Mouse (Mus musculus): Measurements from ENCODE around the gene Hephl1.
A peak's percentile ranks its signal among the peaks of the same experiment; 100 is the strongest.
"Not testable (repeated sequence)": the region's sequence is repeated elsewhere in the genome, so short reads cannot be mapped to it uniquely, and the experiment has no call there.

Hephl1 gene

DNA sequence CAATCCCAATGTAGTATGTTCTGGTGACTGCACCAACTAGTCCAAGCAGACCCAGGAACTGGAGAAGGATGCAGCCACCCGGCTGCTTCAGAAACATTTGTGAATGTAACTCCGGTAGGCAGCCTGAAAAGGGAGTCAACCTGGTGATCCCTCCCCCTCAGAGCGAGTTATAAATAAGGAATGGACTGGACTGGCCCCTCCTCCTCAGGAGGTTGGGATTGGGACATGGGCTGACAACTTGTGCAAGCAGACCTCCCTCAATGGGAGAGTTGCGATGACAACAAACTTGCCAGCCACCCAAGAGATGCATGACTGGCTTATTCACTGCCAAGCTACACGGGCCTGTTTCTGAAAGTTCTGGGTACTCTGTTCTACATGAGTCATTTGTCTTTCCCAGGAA is at the start of gene Hephl1:
Hephl1 (minus strand) TSS at position 101 of the 400 bp plus-strand sequence.
- DNase-seq (ENCODE audit: low spot score), result no peak

DNA sequence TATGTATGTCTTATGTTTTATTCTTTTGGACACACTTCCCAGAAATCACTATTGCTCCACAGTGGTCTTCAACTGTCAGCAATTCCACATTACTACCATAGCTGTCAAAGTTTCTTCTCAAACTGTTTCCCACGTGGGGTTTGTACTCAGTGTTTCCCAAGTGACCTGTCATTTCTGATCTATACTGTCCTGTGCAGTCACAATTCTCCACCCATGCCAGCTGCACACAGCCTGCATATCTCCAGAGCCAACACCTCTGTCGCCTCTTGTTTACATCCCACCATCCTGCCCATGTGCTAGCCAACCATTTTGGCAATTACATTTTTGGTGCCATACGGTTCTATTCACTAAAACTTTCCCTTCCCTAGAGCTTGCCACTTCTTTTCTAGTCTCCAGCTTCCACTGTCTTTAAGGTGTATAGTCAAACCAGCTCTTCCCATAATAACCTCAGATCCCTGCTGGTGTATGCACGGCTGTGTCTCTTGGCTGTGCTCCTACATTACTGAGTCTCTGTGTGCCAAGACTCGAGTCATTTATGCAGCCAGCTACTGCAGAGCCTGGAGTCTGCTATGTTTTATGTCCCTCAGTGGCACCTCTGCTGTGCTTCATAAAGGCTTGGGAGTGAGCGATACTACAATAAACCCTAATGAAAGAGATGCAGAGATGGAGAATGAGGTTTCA is 37.5 kb upstream of the Hephl1 start:
- no peak for DNase-seq (ENCODE audit: low spot score)

DNA sequence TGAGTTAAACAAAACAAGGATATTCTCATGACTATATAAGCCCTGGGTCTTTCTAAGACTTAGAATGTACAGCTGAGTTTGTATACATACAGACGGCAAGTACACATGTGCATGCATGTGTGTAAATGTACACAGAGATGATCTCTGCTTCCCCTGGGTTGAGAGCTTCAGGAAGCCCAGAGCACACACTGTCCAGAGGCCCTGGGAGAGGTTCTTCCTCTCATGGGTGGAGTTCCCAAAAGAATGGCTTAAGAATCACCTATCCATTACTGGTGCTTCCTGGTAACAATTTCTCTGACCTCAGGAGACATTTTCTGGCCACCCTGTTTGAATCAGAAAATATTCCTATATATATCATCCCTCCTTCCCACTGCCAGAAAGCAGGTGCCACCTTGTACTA is 28.6 kb upstream of the Hephl1 start:
- DNase-seq (ENCODE audit: low spot score), result no peak

DNA sequence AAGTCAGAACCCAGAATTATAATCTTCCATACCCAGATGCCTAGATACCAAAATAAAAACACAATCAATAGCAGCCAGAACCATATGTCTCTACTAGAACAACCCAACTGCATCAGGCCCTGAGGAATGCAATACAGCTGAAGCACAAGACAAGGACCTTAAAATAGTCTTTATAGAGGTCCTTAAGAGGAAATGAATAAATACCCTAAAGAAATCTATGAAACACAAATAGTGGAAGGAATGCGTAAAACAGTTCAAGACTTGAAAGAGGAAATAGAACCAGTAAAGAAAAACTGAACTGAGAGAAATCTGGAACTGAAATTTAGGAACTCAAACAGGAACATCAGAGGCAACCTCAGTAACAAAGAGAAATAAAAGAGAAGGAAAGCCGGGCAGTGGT is 14.0 kb upstream of the Hephl1 start:
- no peak for DNase-seq (ENCODE audit: low spot score)

DNA sequence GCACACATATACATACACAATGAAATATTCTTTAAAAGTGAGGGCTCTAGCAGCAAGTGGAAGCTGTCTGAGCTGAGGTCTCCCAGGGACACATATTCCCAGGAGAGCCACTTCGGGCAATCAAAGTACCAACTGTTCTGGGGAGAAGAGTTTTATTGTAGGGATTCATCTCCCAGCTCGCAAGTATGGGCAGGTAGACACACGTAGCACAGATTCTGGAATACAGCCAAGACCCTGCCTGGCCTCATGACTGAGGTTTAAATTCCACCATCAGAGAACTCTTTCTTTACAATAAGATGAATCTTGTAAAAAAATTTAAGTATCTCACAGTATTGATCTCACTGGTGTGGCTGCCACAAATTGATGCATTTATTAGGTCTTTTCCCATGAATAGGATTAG is 10.5 kb upstream of the Hephl1 start:
- no peak for DNase-seq (ENCODE audit: low spot score)

DNA sequence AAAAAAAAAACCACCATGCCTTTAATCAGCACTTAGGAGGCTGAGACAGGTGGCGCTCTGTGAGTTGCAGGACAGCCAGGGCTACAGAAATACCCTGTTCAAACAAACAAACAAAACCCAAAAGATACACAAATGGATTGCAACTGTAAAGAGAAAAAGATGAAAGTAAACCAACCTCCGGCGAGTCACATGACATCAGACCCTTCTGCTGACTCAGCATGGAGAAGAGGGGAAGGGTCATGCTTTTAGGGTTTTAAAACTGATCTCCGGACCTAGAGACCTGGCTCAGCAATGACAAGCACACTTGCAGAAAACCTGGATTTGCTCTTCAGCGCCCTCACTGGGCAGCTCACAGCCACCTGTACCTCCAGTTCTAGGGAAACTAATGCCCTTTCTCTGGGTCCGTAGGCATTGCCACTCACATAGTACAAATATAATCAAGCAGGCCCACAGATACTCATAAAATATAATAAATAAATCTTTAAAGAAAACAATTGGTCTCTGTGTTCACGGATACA is 9.0 kb upstream of the Hephl1 start:
- no peak for DNase-seq (ENCODE audit: low spot score)

DNA sequence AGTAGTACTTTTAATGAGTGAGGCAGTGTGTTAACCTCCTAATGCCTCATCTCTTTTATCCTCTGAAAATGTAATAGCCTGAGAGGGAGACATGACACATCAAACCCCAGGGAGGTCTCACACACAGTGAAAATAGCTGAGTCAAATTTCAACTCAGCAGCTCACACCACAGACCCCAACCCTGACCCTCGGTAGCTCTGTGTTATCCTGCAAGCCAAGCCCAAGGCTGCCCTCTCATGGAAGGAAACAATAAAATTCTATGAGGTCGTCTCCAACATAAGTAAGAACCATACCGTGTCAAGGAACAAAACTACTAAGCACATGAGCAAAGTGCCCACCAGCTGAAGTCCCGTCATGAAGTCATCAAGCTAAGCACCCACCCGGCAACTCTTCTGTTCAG is 8.3 kb upstream of the Hephl1 start:
- DNase-seq (ENCODE audit: low spot score), result no peak

DNA sequence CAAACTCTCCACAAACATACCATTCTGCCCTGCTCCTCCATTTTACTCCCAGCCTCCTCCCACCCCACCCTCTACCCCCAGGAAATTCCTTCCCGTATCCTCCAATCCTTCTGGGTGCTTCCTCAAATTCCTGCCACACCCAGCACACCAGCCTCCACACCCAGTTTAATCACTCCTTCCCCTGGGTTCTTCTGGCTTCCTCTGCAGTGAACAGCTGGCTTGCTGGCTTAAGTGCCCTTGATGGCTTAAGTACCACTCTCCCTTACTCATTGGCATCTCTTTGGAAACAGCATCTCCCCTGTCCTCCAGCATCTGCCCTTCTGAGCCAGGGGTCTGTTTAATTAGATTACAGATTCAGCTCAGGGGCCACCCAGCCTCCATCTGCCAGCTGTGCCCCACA is 7.6 kb upstream of the Hephl1 start:
- no peak for DNase-seq (ENCODE audit: low spot score)

DNA sequence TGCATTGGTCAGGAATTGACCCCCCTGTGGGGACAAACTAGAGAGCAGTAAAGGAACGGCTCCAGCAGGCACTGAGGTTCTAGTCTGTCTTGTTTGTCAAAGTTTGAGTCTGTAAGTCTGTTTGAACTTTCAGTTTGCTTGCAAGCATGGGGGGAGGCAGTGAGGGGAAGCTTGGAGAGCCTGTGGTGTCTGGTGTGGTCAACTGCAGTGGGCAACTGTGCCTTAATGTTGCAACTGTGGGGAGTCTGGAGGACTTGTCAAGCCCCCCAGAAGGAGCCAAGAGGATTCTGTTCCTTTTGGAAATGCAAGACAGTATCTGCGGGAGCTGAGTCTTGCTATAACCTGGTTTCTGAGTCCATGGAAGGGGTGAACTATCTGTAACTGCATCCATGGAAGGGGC is 4.3 kb upstream of the Hephl1 start:
- DNase-seq (ENCODE audit: low spot score), result no peak

DNA sequence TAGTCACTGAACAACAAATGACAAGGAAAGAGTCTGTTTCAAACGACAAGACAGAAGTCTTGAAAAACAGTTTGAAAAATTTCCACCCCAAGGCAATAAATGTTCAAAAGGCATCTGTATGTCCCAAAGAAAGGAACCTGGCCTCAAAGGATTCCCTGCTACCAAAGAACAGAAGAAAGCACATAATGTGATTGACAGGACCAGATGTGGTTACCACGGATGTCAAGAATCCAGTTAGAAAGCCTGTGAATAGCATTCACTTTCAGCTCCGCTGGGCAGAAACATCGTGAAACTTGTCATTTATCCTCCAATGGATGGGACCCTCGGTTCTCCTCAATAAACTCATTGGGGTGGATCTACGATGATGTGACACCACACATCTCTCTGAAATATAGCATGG is 2.2 kb upstream of the Hephl1 start:
- no peak for DNase-seq (ENCODE audit: low spot score)

DNA sequence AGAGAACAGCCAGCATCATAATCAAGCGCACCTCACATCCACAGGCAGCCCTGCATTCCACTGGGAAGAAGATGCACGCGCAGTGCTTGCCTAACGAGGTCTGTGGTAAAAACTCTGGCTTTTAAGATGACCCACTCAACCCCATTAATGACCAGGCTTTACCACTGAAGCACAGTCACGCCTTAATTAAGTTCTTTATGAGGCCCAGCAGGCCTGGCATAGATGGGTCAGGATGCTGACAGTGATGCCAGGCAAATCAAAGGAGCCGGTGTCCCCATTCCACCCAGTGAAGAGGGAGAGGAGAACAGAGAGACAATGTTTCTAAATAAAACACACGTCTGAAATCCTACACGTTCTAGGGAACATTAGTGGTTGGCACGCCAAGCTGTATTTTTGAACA is 3.8 kb downstream of the Hephl1 start:
- DNase-seq (ENCODE audit: low spot score), result no peak

DNA sequence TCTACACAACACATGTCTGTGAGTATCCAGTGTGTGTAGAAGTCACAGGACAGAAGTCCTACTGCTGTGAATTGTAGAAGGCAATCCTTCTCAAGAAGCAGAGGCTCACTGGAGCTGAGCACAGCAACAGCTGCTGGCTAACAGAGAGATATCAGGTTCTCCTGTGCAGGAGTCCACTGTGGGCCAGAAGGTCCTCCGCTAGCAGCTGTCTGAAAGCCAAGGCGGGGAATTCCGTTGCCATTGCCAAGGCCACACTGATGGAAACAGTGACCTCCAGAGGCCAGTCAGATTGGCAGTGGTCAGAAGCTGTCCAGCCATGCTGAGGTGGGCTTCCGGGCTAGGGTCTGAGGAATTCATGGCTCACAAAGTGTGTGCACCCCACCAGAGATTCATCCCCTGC is 6.8 kb downstream of the Hephl1 start:
- DNase-seq (ENCODE audit: low spot score), result no peak

DNA sequence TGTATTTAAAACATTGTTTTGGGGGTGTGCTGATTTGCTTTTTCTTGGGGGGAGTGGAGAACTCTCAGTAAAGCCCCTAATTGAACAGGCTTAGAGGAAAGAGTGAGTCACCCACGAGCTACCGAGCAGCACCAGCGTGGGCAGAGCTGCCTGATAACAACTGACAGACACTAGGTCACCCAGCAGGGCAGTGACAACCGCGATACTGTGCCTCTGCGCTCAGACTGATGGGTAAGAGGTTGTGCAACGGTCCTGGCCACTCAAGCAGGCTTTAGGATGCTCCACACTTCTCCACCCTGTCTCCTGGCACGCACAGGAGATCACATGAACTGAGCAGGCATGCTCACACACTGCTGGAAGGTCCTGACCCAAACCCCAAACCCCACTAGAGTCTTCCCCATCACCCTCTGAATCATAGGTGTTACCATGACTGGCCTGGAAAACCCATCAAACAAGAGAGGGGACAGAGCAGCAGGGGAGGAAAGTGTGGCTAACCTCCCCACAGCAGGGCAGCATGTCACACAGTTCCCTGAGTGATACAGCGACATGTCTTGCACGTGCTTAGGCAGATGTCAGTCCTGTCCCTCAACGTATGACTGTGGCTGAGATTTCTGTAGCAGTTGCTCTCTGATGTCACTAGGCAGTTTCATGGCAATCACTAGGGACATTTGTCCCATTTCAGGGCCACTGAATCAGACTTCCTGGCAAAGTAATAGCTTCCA is 8.2 kb downstream of the Hephl1 start:
- DNase-seq (ENCODE audit: low spot score), result no peak

DNA sequence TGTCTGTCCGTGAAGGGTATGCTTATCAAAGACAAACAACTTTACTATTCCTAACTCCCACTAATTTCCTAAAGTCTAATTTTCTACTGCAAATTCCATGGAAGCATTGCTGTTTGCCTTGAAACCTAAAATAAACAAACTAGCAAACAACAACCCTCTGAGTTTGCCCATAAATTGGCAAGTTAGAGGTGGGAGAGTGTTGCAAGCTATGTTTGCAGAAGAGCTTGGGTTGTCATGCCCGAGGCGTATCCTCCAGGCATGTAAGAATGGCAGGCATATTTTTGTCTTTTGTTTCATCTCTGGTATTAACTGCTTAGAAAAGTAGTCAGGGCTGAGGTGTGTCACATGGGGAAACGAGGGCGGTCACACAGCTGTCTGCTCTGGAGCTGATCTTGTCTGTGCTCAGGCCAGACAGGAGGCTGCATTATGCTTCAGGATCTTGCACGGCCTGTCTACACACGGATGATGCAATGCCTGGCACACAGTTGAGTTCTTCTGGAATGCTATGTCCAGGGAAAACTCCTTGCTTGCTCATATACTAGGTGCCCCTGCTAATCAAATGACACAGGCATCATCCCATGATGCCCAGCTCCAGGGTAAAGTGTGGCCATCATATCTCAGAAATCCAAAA is 10.3 kb downstream of the Hephl1 start:
- DNase-seq (ENCODE audit: low spot score), result no peak

DNA sequence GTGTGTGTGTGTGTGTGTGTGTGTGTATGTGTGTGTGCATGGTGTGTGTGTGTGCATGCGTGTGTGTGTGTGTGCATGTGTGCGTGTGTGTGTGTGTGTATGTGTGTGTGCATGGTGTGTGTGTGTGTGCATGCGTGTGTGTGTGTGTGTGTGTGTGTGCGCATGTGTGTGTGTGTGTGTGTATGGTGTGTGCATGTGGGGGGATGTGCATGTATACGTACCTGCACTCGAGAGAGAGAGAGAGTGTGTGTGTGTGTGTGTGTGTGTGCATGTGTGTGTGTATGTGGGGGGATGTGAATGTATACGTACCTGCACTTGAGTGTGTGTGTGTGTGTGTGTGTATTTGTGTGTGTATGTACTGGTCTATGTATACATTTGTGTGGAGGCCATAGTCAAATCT is 13.5 kb downstream of the Hephl1 start:
- not testable (repeated sequence) for DNase-seq (ENCODE audit: low spot score)

DNA sequence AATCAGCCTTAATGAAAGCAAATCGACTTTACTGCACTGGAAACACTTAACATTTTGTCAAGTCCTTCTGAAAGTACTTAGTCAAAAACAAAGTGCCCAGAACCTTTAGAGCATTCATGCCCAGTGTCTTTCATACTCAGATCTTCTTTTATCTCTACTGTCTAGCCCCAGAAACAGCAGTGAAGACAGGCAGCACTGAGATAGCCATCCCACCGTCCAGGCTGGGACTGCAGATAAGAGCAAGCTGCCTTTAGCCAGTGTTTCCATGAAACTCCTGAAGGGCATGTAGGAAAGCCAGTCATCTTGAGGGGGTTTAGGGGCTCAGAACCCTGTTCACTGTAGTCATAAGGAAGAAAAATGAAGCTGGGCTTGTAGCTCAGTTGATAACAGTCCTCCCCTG is 14.7 kb downstream of the Hephl1 start:
- no peak for DNase-seq (ENCODE audit: low spot score)

DNA sequence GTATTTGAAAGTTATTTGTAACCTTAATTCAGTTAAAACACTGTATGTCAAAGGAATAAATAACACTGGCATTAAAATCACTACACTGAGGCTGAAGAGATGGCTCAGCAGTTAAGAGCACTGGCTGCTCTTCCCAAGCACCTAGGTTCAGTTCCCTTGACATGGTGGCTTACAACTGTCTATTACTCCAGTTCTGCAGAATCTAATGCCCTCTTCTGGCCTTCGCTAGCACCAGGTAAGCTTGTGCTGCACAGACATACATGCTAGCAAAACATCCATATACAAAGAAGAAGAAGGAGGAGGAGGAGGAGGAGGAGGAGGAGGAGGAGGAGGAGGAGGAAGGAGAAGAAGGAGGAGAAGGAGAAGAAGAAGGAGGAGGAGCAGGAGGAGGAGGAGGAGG is 15.7 kb downstream of the Hephl1 start:
- DNase-seq (ENCODE audit: low spot score), result no peak

DNA sequence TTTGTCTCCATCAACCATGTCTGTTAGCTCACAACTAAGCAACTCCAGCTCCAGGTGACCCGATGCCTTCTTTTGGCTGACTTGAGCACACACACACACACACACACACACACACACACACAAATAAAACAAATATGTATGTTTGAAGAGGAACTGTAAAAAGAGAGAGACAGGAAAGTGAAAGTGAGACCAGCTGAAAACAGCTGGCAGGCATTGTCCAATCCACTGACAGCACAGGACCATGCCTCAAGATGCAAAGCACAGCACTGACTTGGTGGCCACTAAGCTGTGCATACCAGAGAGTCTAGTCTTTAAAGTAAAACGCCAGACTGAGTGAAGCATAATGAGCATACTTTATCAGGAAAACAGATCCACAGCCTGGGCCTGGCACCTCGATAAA is 16.7 kb downstream of the Hephl1 start:
- DNase-seq (ENCODE audit: low spot score), result no peak

DNA sequence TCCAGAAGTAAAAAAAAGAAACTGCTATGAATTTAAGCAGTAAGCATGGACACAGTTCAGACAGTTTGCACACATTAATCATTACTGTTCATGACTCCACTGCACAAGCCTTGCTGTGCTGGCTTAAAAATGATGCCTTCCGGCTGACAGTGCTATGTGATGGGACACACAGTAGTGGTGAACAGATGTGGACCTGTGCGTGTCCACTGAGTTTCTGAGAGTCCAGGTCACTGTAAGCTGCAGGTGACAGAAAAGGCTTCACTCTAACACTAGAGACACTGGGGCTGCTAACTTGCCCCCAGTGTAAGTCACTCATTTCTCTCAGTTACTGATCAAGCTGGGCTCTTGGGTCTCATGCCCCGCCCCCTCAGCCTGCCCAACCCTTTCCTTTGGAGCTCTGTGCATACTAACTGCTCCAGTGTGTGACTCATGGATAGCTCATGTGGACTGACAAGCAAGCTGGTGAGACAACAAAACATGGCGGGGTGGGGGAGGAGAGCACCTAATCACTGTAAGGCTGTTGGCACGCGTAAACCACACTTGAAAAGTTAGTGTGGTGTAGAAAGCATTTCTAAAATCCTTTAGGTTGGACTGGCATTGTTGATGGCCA is 43.1 kb downstream of the Hephl1 start:
- peak; percentile 67 for DNase-seq (ENCODE audit: low spot score)

DNA sequence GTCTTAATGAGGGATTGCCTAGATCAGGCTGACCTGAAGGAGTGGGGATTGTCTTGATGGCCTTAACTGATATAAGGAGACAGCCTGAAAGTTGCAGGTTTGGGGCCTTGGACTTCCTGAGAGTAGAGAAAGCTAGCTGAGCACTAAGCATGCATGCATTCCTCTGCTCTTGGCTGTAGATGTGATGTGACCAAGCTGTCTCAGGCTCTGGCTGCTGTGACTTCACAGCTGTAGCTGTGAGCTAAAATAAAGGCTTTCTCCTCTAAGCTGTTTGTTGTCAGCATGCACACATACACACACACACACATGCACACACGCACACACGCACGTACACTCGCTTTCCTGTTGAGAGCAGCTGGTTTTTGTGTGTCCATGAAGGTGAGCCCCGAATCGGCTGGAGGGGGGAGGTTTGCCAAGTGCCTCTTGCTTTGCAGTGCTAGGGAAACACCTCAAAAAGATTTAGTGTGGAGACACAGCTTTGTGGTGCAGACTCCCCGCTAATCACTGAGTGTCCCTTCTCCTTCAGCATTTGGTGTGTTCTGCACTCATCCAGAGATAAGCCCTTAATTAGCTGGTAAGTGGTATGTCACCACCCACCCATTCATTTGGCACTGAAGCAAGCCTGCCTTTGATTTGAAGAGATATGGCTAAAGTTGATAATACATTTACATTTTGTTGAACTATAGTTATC is 43.8 kb downstream of the Hephl1 start:
- DNase-seq (ENCODE audit: low spot score), result no peak

DNA sequence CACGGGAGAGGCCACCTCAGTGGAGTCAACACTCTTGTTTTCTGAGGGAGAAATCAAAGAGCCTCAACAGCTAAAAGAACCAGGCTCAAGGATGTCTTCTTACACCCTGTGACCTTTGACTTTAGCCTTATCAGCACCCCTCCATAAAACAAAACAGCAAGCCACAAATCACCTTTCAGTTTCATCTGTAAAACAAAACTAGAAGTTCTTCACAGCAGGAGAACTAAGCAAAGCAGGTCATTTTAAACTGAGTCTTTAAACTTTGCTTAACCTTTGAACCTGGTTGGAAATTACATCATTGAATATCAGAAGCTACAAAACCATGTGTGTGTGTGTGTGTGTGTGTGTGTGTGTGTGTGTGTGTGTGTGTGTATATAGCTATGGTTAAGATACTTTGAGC is 47.7 kb downstream of the Hephl1 start:
- DNase-seq (ENCODE audit: low spot score), result peak; percentile 50

DNA sequence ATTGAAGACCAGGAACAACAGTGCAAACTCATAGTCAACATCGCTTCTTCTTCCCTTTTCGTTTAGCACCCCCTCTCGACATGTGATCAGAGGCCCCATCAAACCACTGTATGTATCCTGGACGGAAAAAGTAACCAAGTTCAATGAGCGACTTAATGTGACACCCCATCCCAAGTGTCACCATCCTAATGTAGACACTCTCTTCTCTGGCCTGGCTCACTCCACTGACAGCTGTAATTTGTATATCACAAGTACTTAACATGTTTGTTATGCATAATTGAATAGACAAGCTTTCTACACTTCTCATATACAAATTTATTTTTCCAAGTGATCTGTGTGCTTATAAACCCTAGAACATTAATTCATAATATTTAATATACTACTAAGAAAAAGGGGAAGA is 51.1 kb downstream of the Hephl1 start:
- no peak for DNase-seq (ENCODE audit: low spot score)

Measured in yolk sac, embryonic 10.5 days (tissue).